8 mouse cellular contexts compared by ENCODE assay signal in the genomic region with DNA sequence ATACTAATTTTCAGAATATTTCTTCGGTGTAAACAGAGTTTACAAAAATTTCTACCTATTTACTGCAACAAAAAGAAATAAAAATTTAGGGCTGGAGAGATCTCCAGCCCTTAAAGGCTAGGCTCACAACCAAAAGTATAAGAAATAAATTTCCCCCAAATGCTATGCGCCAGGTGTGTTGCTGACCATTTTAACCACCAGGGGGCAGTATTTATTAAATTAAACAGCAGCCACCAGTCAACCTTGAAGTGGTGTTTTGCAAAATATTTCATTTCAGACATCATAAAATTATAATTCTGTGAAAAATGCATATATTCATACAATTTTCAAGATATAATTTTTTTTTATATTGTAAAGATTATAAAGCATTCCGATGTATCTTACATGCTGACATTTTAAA. TPM values are rescaled to one million over a fixed set of nuclear protein-coding genes. Genes with fewer than 3 reads are reported as not detected.
DNase-seq lines count a peak whose midpoint lies in the region; ATAC-seq and TF ChIP-seq lines count a peak whose summit lies in the region.

No protein-coding gene starts in this region.

- TF ChIP-seq POLR2A in lung, adult 2 months (IDR thresholded peaks at IDR 0.05; ENCODE audit: borderline replicate concordance, extremely low read depth, low read depth, low read length): no peak

- no peak overlapping the region for H3K4me2 ChIP-seq in lung, postnatal 0 days (replicated peaks; ENCODE audit: low read depth, low read length)
- no peak overlapping the region for H3K4me2 ChIP-seq in forebrain, embryonic 16.5 days (ENCODE audit: low read length)

- 25% methylated on average over 3 of the region's 3 CpGs for WGBS in lung, postnatal 0 days
- 34% methylated on average over 3 of the region's 3 CpGs for WGBS in lung, adult 2 months
- 38% methylated on average over 3 of the region's 3 CpGs for WGBS in forebrain, embryonic 16.5 days

- DNase-seq in gastrocnemius, postnatal 14 days: peak; percentile 10
- no peak for DNase-seq in gastrocnemius, postnatal 36 days
- DNase-seq in lung, postnatal 0 days (ENCODE audit: low spot score): peak; percentile 68
- DNase-seq in lung, adult 2 months: no peak
- peak; percentile 19 for DNase-seq in MEL-GATA-1-ER (ENCODE audit: extremely low read depth, low read depth)
- DNase-seq in thymus, postnatal 14 days: peak; percentile 36

- no peaks in the 10 kb centered on the region for H3K27me3 ChIP-seq in lung, postnatal 0 days (replicated peaks; ENCODE audit: insufficient read depth, low read length)
- H3K27me3 ChIP-seq in forebrain, embryonic 16.5 days (replicated peaks; ENCODE audit: control insufficient read depth, insufficient read depth, low read length): no peaks in the 10 kb centered on the region

- peak; percentile 19; the same call in 1 of the 2 replicates for TF ChIP-seq EP300 in lung, postnatal 0 days (IDR thresholded peaks at IDR 0.05)

- peak; percentile 65 for TF ChIP-seq CTCF in lung, postnatal 0 days (IDR thresholded peaks at IDR 0.05)
- no peak for TF ChIP-seq CTCF in lung, adult 2 months (IDR thresholded peaks at IDR 0.05; ENCODE audit: insufficient read depth, low read length)

- ATAC-seq in lung, postnatal 0 days: no peak
- peak; percentile 57; the same call in 1 of the 2 replicates for ATAC-seq in forebrain, embryonic 16.5 days
- ATAC-seq in megakaryocyte-erythroid progenitor cell, adult 5-6 weeks (replicated peaks; ENCODE audit: low FRiP score, low TSS enrichment, poor library complexity, severe bottlenecking): no peak

- H3K9me3 ChIP-seq in lung, postnatal 0 days (ENCODE audit: low read length): no peaks in the 10 kb centered on the region
- no peaks in the 10 kb centered on the region for H3K9me3 ChIP-seq in forebrain, embryonic 16.5 days (ENCODE audit: control insufficient read depth, low read length)

- no peaks in the 10 kb centered on the region for H3K36me3 ChIP-seq in lung, postnatal 0 days (ENCODE audit: insufficient read depth, low read length)
- H3K36me3 ChIP-seq in forebrain, embryonic 16.5 days (ENCODE audit: control insufficient read depth, insufficient read depth): no peaks in the 10 kb centered on the region

- no peak overlapping the region for H3K27ac ChIP-seq in lung, postnatal 0 days (ENCODE audit: low read length)
- H3K27ac ChIP-seq in forebrain, embryonic 16.5 days (ENCODE audit: low read length): no peak overlapping the region

- no peaks in the 10 kb centered on the region for H3K4me1 ChIP-seq in lung, postnatal 0 days (ENCODE audit: insufficient read depth, low read depth, low read length)
- H3K4me1 ChIP-seq in lung, adult 2 months (ENCODE audit: control insufficient read depth, insufficient read depth, low read length): no peaks in the 10 kb centered on the region
- H3K4me1 ChIP-seq in forebrain, embryonic 16.5 days (replicated peaks; ENCODE audit: control insufficient read depth, insufficient read depth, low read length): no peaks in the 10 kb centered on the region

- intact Hi-C loops in gastrocnemius, postnatal 14 days (cut with DNase I; ENCODE audit: low total_unique reads): loop anchor here (5.0 kb wide), 1 partner anchor 1115 kb away; no protein-coding TSS in a partner anchor
- intact Hi-C loops in gastrocnemius, postnatal 36 days (cut with DNase I): loop anchor here (5.0 kb wide), 1 partner anchor 1115 kb away; no protein-coding TSS in a partner anchor

- H3K9ac ChIP-seq in lung, postnatal 0 days (replicated peaks; ENCODE audit: low read depth): no peak overlapping the region
- H3K9ac ChIP-seq in forebrain, embryonic 16.5 days (replicated peaks; ENCODE audit: low read depth, low read length): no peak overlapping the region

- H3K4me3 ChIP-seq in lung, postnatal 0 days (ENCODE audit: low read depth, low read length): no peak overlapping the region
- no peak overlapping the region for H3K4me3 ChIP-seq in lung, adult 2 months (replicated peaks; ENCODE audit: extremely low read depth, low read depth, low read length)
- H3K4me3 ChIP-seq in forebrain, embryonic 16.5 days (replicated peaks; ENCODE audit: low read length): no peak overlapping the region

RNA-seq across cellular contexts. Expression of a gene that starts 43.8 kb away (rescaled TPM):
- 10 to 100 TPM; 41.5 to 45.0 TPM for total RNA-seq in gastrocnemius, postnatal 14 days (2021)
- total RNA-seq in gastrocnemius, postnatal 36 days (2021): 10 to 100 TPM; 36.6 to 36.7 TPM
- polyA plus RNA-seq in lung, postnatal 0 days (2015; fragmentation: Nextera tagmentation; extraction: Ambion mirVana): 15.2 and 15.9 TPM in 2 replicates
- 41.4 and 65.1 TPM in 2 replicates for polyA plus RNA-seq in lung, adult 2 months (2012; rRNA removed)
- polyA plus RNA-seq in forebrain, embryonic 16.5 days (2015; fragmentation: Nextera tagmentation; extraction: Ambion mirVana): 43.0 and 48.7 TPM in 2 replicates
- not detected in 2 replicates for total RNA-seq in megakaryocyte-erythroid progenitor cell, adult 5-6 weeks (2014; fragmentation: Nextera tagmentation)
- 0.38 TPM in 1 of 2 replicates, not detected in the other for total RNA-seq in megakaryocyte-erythroid progenitor cell, adult 5-6 weeks (2017)

Comparison
In these comparisons a context has a peak if more than half of its experiments do, and no peak if none do; other contexts are left out.
1. DNase-seq: peak in gastrocnemius, postnatal 14 days (single experiment), lung, postnatal 0 days (single experiment), MEL-GATA-1-ER (single experiment) and thymus, postnatal 14 days (single experiment); none in gastrocnemius, postnatal 36 days (0 of 2) and lung, adult 2 months (single experiment).
2. RNA of a gene that starts 43.8 kb away (total RNA-seq): 41.5 to 45.0 TPM in gastrocnemius, postnatal 14 days and 36.6 to 36.7 TPM in gastrocnemius, postnatal 36 days; 0.38 TPM in megakaryocyte-erythroid progenitor cell, adult 5-6 weeks; every median in the first group is over 10 times any median in the second.